Mouse (Mus musculus): ENCODE measurements around the gene Zfp764.

DNA sequence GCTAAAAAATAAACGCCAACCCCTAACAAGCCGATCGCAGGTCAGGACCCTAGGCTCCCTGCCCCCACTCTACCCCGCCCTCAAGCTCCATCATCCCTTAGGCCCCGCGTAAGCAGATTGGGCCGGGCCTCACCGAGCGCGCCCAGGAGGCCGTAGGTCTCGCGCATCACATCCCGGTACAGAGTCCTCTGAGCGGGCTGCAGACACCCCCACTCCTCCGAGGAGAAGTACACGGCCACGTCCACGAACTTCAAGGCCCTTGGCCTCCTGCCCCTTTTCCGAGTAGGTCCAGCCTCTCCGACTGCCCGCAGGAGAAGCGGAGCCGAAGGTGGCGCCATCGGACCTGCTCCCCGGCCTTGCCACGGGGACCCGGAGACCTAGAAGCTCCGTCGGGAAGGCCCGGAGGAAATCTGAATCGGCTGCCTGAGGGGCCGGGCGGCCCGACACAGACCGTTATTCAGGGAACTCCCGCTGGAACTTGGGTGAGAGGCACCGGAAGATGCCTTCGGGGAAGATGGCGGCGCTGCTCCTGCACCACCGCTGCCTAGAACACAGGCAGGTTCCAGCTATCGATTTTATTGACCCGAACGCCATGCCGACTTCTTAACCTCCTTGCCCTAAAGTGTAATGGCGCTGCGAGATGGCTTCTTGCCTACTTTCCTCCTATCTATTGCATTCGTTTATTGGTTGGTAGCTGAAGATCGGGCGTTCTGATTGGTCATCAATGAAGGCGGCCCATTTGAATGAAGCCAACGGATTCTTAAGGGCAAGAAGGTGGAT lies 42.1 kb upstream of the Zfp764 start, which contains the start of gene Zfp689:
- TF ChIP-seq CTCF (IDR thresholded peaks at IDR 0.05; ENCODE audit: borderline replicate concordance, control insufficient read depth, extremely low read depth, insufficient read depth, low read length, poor library complexity) (peak; percentile 48; the same call in 1 of the 2 replicates), POLR2A (IDR thresholded peaks at IDR 0.05; ENCODE audit: control insufficient read depth, extremely low read depth, insufficient read depth, low read length, poor library complexity) (peak; percentile 60)

Data from thymus, adult 2 months (tissue).